Mouse (Mus musculus): ENCODE results near the gene Cep55.

GRCm38 (mm10) chr19:38081361-38081760 lies 26.6 kb downstream of the Cep55 start:
- TF ChIP-seq CTCF (IDR thresholded peaks at IDR 0.05; ENCODE audit: low read depth, low read length) (no peak), POLR2A (IDR thresholded peaks at IDR 0.05; ENCODE audit: extremely low read depth, insufficient read depth, low read length) (no peak)

Data from liver, adult 2 months (tissue).